Mouse (Mus musculus) neutrophil, adult 83 days (primary cell): Measurements from ENCODE around the gene Rbbp6. TPM values are rescaled to one million over a fixed set of nuclear protein-coding genes. Genes with fewer than 3 reads are reported as not detected.

Experiments used
- total RNA-seq, 2 experiments: library from RNA; stranded (reverse); gene quantifications; one replicate each; pipeline ENCODE4 v1.2.4; 2023

Rbbp6 gene
- total RNA-seq = 10 to 100 TPM; 43.4 to 48.7 TPM

DNA sequence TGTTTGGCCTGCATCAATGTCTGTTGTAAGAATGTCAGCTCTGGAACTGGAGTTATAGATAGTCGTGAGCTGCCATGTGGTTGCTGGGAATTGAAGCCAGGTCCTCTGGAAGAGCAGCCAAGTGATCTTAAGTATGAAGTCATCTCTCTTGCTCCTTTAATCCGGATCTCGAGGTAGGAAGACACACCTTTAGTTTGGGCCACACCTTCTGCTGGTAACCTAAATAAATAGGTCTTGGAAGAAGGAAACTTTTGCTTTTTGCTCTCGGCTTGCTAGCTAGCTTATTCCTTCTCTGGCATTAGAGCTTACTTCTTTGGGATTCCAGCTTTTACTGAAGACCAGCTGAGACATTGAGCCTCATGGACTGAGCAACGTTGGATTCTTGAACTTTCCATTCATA lies at the start of gene Rbbp6:
Gene Rbbp6, plus strand, starts transcription at position 301 of the 400 bp plus-strand sequence.

Other genes starting within 250 kb of the Rbbp6 start
- gene Tnrc6a, start 158.2 kb downstream of the Rbbp6 start, total RNA-seq = 10 to 100 TPM; 50.9 to 53.2 TPM
- gene Slc5a11, start 249.1 kb downstream of the Rbbp6 start, total RNA-seq = 1 to 10 TPM; 1.0 to 4.5 TPM